10 mouse cellular contexts compared by ENCODE assay signal in the genomic region with DNA sequence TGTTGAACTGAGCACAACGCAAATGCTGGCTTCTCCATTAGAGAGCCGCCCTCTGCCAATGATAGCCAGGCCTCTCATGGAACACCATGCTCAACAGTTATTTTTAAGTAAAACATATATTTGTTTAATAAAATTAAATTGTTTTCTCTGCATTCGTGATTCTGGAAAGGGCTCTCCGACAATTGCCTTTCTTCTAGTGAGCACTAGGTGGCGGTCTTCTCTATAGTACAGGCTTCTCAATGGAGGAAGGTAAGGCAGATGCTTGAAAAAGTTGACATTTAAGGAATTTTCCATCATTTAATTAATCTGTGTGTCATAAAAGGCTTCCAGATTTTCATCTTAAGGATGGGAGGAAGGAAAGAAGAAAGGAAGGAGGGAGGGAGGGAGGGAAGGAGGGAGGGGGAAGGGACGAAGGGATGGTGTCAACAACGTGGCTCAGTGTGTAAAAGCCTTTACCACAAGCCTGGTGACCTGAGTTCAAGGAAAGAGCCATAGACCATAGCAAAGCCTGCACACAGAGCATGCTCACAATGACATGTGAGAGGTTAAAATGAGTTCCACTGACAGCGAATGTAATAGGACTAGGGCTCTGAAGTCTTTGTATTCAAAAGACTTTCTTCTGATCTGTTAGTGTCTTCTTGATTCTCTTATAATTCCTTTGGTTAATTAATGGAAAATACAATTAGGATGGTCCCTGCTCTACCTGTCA. TPM values are rescaled to one million over a fixed set of nuclear protein-coding genes. Genes with fewer than 3 reads are reported as not detected.
DNase-seq lines count a peak whose midpoint lies in the region; ATAC-seq lines count a peak whose summit lies in the region.
"Had no signal": no experiment of that assay in that cellular context is flagged by ENCODE, and none has a peak within 500 bp of the region (broad histone marks: within the 10 kb centered on the region; RNA-seq: fewer than 3 reads in every experiment).

No protein-coding gene starts in this region.

- H3K36me3 ChIP-seq in heart, embryonic 11.5 days (ENCODE audit: control insufficient read depth, insufficient read depth, low read length), result no peaks in the 10 kb centered on the region
- H3K36me3 ChIP-seq in neural tube, embryonic 15.5 days, result no peaks in the 10 kb centered on the region
- H3K36me3 ChIP-seq: stomach, embryonic 15.5 days had no signal

- no peaks in the 10 kb centered on the region for H3K4me1 ChIP-seq in heart, embryonic 11.5 days (ENCODE audit: control insufficient read depth, insufficient read depth, low read length)
- no peaks in the 10 kb centered on the region for H3K4me1 ChIP-seq in neural tube, embryonic 15.5 days
- H3K4me1 ChIP-seq: stomach, embryonic 15.5 days had no signal

- H3K9me3 ChIP-seq in heart, embryonic 11.5 days (replicated peaks; ENCODE audit: control insufficient read depth, low read length), result no peaks in the 10 kb centered on the region
- H3K9me3 ChIP-seq in neural tube, embryonic 15.5 days (replicated peaks), result no peaks in the 10 kb centered on the region
- H3K9me3 ChIP-seq: stomach, embryonic 15.5 days had no signal

- H3K9ac ChIP-seq in heart, embryonic 11.5 days (ENCODE audit: low read depth, low read length), result no peak overlapping the region
- H3K9ac ChIP-seq in neural tube, embryonic 15.5 days (replicated peaks), result no peak overlapping the region
- H3K9ac ChIP-seq: stomach, embryonic 15.5 days had no signal

- no peak overlapping the region for H3K4me3 ChIP-seq in heart, embryonic 11.5 days (ENCODE audit: low read depth, low read length)
- H3K4me3 ChIP-seq in neural tube, embryonic 15.5 days (replicated peaks), result no peak overlapping the region
- H3K4me3 ChIP-seq: stomach, embryonic 15.5 days had no signal

- DNase-seq in heart, adult 11 months, result peak; percentile 55
- peak; percentile 4 for DNase-seq in thymus, postnatal 14 days
- no peak for DNase-seq in thymus, postnatal 36 days
- peak; percentile 68 for DNase-seq in embryo, embryonic 11 days
- peak; percentile 23 to 48 for DNase-seq in kidney, postnatal 36 days
- no peak for DNase-seq in adrenal gland, adult 2 months

- ATAC-seq in heart, embryonic 11.5 days (replicated peaks; ENCODE audit: insufficient number of reproducible peaks, low FRiP score, low TSS enrichment), result no peak
- ATAC-seq in neural tube, embryonic 15.5 days (ENCODE audit: low FRiP score), result no peak

- 38% methylated on average over 8 of the region's 8 CpGs for WGBS in heart, embryonic 11.5 days (ENCODE audit: insufficient replicate concordance)
- 40% methylated on average over 8 of the region's 8 CpGs for WGBS in neural tube, embryonic 15.5 days

- H3K4me2 ChIP-seq in heart, embryonic 11.5 days, result no peak overlapping the region
- peak overlapping the region; percentile 35; the same call in 1 of the 2 replicates for H3K4me2 ChIP-seq in neural tube, embryonic 15.5 days
- H3K4me2 ChIP-seq: stomach, embryonic 15.5 days had no signal

- no peaks in the 10 kb centered on the region for H3K27me3 ChIP-seq in heart, embryonic 11.5 days (ENCODE audit: control insufficient read depth, insufficient read depth, low read length)
- H3K27me3 ChIP-seq in neural tube, embryonic 15.5 days (replicated peaks), result no peaks in the 10 kb centered on the region
- H3K27me3 ChIP-seq: stomach, embryonic 15.5 days had no signal

- H3K27ac ChIP-seq in heart, embryonic 11.5 days (ENCODE audit: low read depth, low read length), result no peak overlapping the region
- no peak overlapping the region for H3K27ac ChIP-seq in neural tube, embryonic 15.5 days (replicated peaks)
- H3K27ac ChIP-seq: stomach, embryonic 15.5 days had no signal

RNA-seq across cellular contexts. Expression of a gene that starts 4.4 kb away (rescaled TPM):
- not detected in 2 replicates for polyA plus RNA-seq in heart, embryonic 11.5 days (2014; fragmentation: Nextera tagmentation; extraction: Ambion mirVana)
- not detected in 2 replicates for polyA plus RNA-seq in neural tube, embryonic 15.5 days (2015; fragmentation: Nextera tagmentation; extraction: Ambion mirVana)
- not detected for total RNA-seq in adrenal gland, adult 2 months (2021)
- 0.65 TPM in 1 of 2 replicates, not detected in the other for polyA plus RNA-seq in adrenal gland, adult 2 months (2012; rRNA removed)
- polyA plus RNA-seq: liver, embryonic 16.5 days; stomach, embryonic 15.5 days had no signal

RNA-seq across cellular contexts. Expression of a gene that starts 14.0 kb away (rescaled TPM):
- polyA plus RNA-seq in heart, embryonic 11.5 days (2014; fragmentation: Nextera tagmentation; extraction: Ambion mirVana), result 1.9 and 2.0 TPM in 2 replicates
- 0.38 TPM in 1 of 2 replicates, not detected in the other for polyA plus RNA-seq in neural tube, embryonic 15.5 days (2015; fragmentation: Nextera tagmentation; extraction: Ambion mirVana)
- total RNA-seq in adrenal gland, adult 2 months (2021), result 100 to 1,000 TPM; 844 to 986 TPM
- 169 and 242 TPM in 2 replicates for polyA plus RNA-seq in adrenal gland, adult 2 months (2012; rRNA removed)

RNA-seq across cellular contexts. Expression of a gene that starts 16.7 kb away (rescaled TPM):
- not detected in 2 replicates for polyA plus RNA-seq in heart, embryonic 11.5 days (2014; fragmentation: Nextera tagmentation; extraction: Ambion mirVana)
- not detected in 2 replicates for polyA plus RNA-seq in neural tube, embryonic 15.5 days (2015; fragmentation: Nextera tagmentation; extraction: Ambion mirVana)
- total RNA-seq in adrenal gland, adult 2 months (2021), result not detected
- 1.3 TPM in 1 of 2 replicates, not detected in the other for polyA plus RNA-seq in adrenal gland, adult 2 months (2012; rRNA removed)
- polyA plus RNA-seq: liver, embryonic 16.5 days; stomach, embryonic 15.5 days had no signal

RNA-seq across cellular contexts. Expression of a gene that starts 26.9 kb away (rescaled TPM):
- polyA plus RNA-seq in heart, embryonic 11.5 days (2014; fragmentation: Nextera tagmentation; extraction: Ambion mirVana), result not detected in 2 replicates
- polyA plus RNA-seq in neural tube, embryonic 15.5 days (2015; fragmentation: Nextera tagmentation; extraction: Ambion mirVana), result not detected in 2 replicates
- total RNA-seq in adrenal gland, adult 2 months (2021), result not detected
- not detected in 2 replicates for polyA plus RNA-seq in adrenal gland, adult 2 months (2012; rRNA removed)
- polyA plus RNA-seq: liver, embryonic 16.5 days; stomach, embryonic 15.5 days had no signal

RNA-seq across cellular contexts. Expression of a gene that starts 35.5 kb away (rescaled TPM):
- 0.56 and 1.2 TPM in 2 replicates for polyA plus RNA-seq in heart, embryonic 11.5 days (2014; fragmentation: Nextera tagmentation; extraction: Ambion mirVana)
- polyA plus RNA-seq in neural tube, embryonic 15.5 days (2015; fragmentation: Nextera tagmentation; extraction: Ambion mirVana), result 0.69 and 1.6 TPM in 2 replicates
- total RNA-seq in adrenal gland, adult 2 months (2021), result not detected
- polyA plus RNA-seq in adrenal gland, adult 2 months (2012; rRNA removed), result not detected in 2 replicates
- polyA plus RNA-seq: liver, embryonic 16.5 days; stomach, embryonic 15.5 days had no signal

Comparison
In these comparisons a context has a peak if more than half of its experiments do, and no peak if none do; other contexts are left out.
1. DNase-seq: peak in heart, adult 11 months (single experiment), thymus, postnatal 14 days (single experiment), embryo, embryonic 11 days (single experiment) and kidney, postnatal 36 days (2 of 2); none in thymus, postnatal 36 days (0 of 2) and adrenal gland, adult 2 months (single experiment).
2. RNA of a gene that starts 14.0 kb away (polyA plus RNA-seq): 169 to 242 TPM in adrenal gland, adult 2 months; 1.9 to 2.0 TPM in heart, embryonic 11.5 days and 0.38 TPM in neural tube, embryonic 15.5 days; every median in the first group is over 10 times any median in the second.